Mouse (Mus musculus): ENCODE results near the gene Ebpl. TPM values are rescaled to one million over a fixed set of nuclear protein-coding genes. Genes with fewer than 3 reads are reported as not detected.
"Not testable (repeated sequence)": the region's sequence is repeated elsewhere in the genome, so short reads cannot be mapped to it uniquely, and the experiment has no call there.

Gene Ebpl
- polyA plus RNA-seq, 1 experiment from 2014 or later: 10.9 TPM

DNA sequence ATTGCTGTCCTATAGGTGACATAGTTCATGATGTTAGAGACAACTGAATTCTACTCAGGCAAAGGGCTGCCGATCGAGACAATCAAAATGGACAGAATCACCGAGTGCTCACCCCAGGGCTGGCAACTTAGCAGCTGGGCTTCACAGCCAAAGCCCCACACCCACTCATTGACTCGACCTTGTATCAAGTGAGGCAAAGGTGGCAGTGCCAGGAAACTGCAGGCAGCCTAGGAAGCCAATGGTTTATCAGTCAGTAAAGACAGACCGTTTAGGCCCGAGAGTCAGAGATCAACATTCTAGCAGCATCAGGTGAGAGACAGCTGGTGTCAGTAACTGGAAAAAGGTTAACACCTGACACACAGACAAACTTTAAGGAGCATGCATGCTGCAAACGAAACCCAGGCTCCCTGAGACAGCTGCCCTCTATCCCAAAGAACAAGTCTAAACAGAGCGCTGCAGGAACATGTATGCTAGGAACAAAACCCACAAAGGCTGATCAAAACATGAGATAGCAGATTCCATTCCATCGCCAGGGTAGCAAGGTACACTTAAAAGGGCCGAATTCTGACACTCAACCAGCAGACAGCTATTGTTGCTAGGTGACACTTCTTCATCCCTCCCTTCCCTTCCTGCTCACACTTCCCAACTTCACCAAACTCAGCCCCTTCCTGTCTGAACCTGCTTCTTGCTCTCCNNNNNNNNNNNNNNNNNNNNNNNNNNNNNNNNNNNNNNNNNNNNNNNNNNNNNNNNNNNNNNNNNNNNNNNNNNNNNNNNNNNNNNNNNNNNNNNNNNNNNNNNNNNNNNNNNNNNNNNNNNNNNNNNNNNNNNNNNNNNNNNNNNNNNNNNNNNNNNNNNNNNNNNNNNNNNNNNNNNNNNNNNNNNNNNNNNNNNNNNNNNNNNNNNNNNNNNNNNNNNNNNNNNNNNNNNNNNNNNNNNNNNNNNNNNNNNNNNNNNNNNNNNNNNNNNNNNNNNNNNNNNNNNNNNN, 5.7 kb downstream of the Ebpl start:
- WGBS: 79% methylated on average over 10 of the region's 10 CpGs
- Histone ChIP-seq H3K9ac (replicated peaks) (no peak overlapping the region), H3K4me2 (replicated peaks) (no peak overlapping the region)

DNA sequence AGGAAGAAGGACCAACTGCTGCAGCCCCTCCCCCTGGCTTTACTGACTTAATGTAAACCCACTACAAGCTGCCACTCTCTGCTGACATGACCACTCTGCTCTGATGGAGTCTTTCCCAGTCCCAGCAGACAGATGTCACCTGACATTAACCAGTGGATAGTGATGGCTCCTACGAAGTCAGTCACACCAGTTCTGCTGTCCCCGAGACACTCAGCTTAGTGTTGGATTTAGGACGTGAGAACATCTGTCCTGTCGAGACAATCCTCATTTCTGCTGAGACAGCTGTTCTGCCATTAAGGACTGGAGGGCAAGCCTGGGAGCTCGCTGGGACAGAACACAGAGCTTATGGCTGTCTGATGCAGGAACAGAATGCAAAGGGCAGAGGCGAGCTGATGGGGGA, 9.4 kb downstream of the Ebpl start:
- Histone ChIP-seq H3K4me1 (0 out of 2 replicates have a peak, but pooled peaks cover 4% of the 10 kb centered on the region), H3K27me3 (no peaks in the 10 kb centered on the region), H3K9me3 (no peaks in the 10 kb centered on the region), H3K9ac (replicated peaks) (no peak overlapping the region), H3K4me2 (replicated peaks) (no peak overlapping the region), H3K27ac (replicated peaks) (no peak overlapping the region), H3K4me3 (no peak overlapping the region), H3K36me3 (no peaks in the 10 kb centered on the region)
- WGBS: 71% methylated on average over 6 of the region's 6 CpGs
- ATAC-seq (ENCODE audit: low FRiP score, low read depth): no peak

More for the DNA sequence above, 5.7 kb downstream of the Ebpl start:
- no peak overlapping the region for H3K4me3 ChIP-seq
- H3K9me3 ChIP-seq: no peaks in the 10 kb centered on the region
- no peaks in the 10 kb centered on the region for H3K36me3 ChIP-seq
- 0 out of 2 replicates have a peak, but pooled peaks cover 4% of the 10 kb centered on the region for H3K4me1 ChIP-seq
- ATAC-seq (ENCODE audit: low FRiP score, low read depth): no peak
- H3K27ac ChIP-seq (replicated peaks): no peak overlapping the region
- no peaks in the 10 kb centered on the region for H3K27me3 ChIP-seq

DNA sequence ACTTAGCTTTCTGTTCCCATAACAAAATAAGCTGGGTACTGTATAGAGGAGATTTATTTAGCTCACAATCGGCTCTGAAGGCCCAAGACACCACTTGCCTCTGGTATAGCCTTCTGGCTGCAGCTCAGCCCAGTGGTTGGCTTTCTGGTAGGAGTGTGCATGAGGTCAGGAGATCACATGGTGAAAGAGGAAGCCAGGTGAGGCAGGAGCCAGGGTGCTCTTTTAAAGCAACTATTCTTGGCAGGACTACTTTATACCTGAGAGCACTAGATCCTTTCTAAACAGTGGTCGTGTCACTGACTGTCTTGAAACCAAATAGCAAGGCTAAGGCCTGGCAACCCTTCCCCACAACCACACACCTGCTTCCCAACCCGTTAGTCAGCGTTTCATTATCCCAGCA, 10.4 kb downstream of the Ebpl start:
- Histone ChIP-seq H3K4me1 (0 out of 2 replicates have a peak, but pooled peaks cover 4% of the 10 kb centered on the region), H3K9ac (replicated peaks) (no peak overlapping the region), H3K27me3 (no peaks in the 10 kb centered on the region), H3K4me3 (no peak overlapping the region), H3K4me2 (replicated peaks) (no peak overlapping the region), H3K36me3 (no peaks in the 10 kb centered on the region), H3K27ac (replicated peaks) (no peak overlapping the region), H3K9me3 (no peaks in the 10 kb centered on the region)
- WGBS: 92% methylated on average over 4 of the region's 4 CpGs
- no peak for ATAC-seq (ENCODE audit: low FRiP score, low read depth)

DNA sequence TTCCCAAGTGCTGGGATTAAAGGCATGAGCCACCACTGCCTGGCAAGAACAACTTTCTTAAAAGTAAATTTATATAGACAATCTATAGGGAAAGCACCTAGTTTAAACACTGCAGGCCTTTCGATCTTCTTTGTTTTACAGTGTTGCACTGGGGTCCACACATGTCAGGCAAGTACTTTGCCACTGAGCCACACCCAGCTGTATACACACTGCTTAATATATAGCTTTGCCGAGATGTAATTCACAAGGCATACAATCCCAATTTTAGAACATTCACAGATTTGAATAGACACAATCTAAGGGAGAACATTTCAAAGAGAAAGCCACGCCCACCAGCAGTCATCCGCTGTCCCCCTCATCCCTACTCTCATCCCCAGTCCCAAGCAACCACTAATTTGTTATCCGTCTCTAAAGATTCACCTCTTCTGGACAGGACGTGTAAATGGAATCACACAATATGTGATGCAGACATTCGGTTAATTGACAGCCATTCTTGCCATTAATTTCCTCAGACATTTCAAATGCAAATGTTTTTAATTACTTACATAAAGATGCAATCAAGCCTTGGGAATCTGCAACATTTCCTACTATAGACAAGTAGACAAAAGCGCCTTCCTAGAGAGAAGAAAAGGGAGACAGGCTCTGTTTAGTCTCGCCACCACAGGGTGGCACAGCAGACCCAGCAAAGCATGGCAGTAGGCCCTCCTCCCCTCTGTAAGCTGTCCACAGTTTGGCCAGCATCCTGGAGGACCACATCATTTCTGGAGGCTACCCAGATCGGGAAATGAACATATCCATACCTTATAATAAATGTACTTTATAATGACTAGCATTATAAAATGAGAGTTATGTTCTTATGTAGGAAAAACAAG, 13.2 kb downstream of the Ebpl start:
- H3K27me3 ChIP-seq: no peaks in the 10 kb centered on the region
- no peak overlapping the region for H3K4me2 ChIP-seq (replicated peaks)
- H3K4me1 ChIP-seq: no peaks in the 10 kb centered on the region
- H3K9me3 ChIP-seq: no peaks in the 10 kb centered on the region
- 76% methylated on average over 10 of the region's 10 CpGs for WGBS
- H3K36me3 ChIP-seq: no peaks in the 10 kb centered on the region
- no peak overlapping the region for H3K4me3 ChIP-seq
- no peak overlapping the region for H3K9ac ChIP-seq (replicated peaks)
- no peak for ATAC-seq (ENCODE audit: low FRiP score, low read depth)
- H3K27ac ChIP-seq (replicated peaks): no peak overlapping the region

DNA sequence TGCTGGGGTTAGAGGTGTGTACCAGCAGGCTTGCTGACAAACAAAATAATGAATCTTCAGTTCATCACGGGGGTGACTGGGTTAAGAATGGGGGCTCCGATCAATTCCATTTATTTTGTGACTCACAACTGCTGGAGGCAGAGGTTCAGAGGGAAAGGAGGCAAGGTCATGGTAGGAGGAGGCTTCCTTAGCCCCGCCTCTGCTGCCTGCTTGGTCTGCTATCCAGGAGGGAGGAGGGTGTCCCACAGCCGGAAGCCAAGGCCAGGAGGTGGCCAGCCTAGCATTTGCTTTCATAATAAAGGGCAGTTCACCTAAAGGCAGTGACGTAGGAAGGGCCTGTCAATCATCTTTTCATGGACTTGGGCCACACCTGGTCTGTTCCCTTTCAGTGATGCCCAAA, 15.6 kb downstream of the Ebpl start:
- no peaks in the 10 kb centered on the region for H3K36me3 ChIP-seq
- H3K4me2 ChIP-seq (replicated peaks): no peak overlapping the region
- no peaks in the 10 kb centered on the region for H3K27me3 ChIP-seq
- H3K9ac ChIP-seq (replicated peaks): no peak overlapping the region
- H3K9me3 ChIP-seq: no peaks in the 10 kb centered on the region
- no peaks in the 10 kb centered on the region for H3K4me1 ChIP-seq
- no peak overlapping the region for H3K27ac ChIP-seq (replicated peaks)
- no peak overlapping the region for H3K4me3 ChIP-seq
- WGBS: 74% methylated on average over 5 of the region's 5 CpGs
- no peak for ATAC-seq (ENCODE audit: low FRiP score, low read depth)

DNA sequence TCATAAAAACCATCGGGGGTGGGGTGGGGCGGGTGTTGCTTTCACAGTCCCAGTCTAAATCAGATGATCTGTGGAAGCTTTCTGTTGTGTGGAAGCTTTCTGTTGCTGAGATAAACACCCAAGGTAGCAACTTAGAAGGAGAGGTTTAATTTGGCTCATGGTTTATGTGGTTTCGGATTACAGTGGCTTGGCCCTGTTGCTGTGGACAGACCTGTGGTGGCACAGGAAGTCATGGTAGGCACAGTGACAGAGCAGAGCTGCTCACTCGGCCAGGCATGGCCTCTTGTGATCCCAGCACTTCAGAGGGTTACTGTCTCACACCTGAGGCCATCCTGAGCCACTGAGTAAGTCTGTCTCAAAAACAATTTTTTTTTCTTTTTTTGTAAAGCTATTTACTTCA, 20.9 kb downstream of the Ebpl start:
- Histone ChIP-seq H3K9me3 (no peaks in the 10 kb centered on the region), H3K36me3 (no peaks in the 10 kb centered on the region), H3K9ac (replicated peaks) (no peak overlapping the region), H3K27me3 (no peaks in the 10 kb centered on the region), H3K27ac (replicated peaks) (no peak overlapping the region), H3K4me2 (replicated peaks) (no peak overlapping the region), H3K4me3 (no peak overlapping the region), H3K4me1 (no peaks in the 10 kb centered on the region)
- 82% methylated on average over 4 of the region's 4 CpGs for WGBS
- ATAC-seq (ENCODE audit: low FRiP score, low read depth): no peak

DNA sequence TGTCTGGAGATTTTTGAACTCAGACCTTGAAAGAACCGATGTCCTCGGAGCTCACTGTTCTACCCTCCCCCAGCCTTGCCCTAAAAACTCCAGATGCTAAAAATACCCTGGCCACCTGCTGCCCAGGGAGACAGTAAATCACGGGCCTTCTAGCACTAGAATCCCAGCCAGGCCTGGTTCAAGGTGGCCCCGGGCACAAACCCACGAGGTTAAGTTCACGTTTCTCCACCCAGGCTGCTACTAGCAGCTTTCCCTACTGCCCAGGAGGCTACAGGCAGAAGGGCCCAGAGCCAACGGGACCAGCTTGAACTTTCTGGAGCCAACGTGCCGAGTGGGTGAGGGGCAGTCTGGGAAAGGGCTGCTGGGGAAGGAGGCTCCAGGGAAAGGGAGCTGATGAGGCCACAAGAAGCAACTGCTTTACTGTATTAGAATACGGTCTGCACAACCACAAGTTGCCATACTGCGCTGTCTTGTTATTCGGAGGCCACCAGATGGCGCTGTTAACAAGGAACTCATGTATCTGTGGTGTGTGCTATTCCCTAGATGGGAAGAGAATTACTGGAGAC, 29.2 kb downstream of the Ebpl start:
- no peak overlapping the region for H3K4me2 ChIP-seq (replicated peaks)
- H3K9ac ChIP-seq (replicated peaks): no peak overlapping the region
- WGBS: 27% methylated on average over 13 of the region's 13 CpGs
- peak overlapping the region; percentile 31 for H3K27ac ChIP-seq (replicated peaks)
- no peak overlapping the region for H3K4me3 ChIP-seq
- no peaks in the 10 kb centered on the region for H3K36me3 ChIP-seq
- peaks cover 21% of the 10 kb centered on the region for H3K4me1 ChIP-seq
- no peaks in the 10 kb centered on the region for H3K9me3 ChIP-seq
- ATAC-seq (ENCODE audit: low FRiP score, low read depth): peak; percentile 65
- H3K27me3 ChIP-seq: peaks cover 5% of the 10 kb centered on the region; the same call in 1 of the 2 replicates

DNA sequence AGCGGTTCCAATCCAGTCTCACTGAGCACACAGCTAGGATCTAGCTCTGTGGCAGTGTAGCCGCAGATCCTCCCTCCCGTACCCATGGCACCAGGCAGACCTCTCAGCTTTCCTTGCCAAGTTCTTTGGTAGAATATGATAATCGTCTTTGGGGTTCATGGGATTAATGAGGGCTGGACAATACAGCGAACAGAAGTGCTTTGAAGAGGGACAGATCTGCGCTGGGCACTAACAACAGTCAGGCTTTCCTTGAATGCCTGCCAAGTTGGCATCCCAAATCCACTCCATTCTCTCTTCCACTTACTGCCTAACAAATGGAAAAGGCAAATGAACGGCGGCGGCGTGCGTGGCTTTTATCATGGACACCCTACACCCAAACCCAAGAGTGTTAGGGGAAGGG, 29.6 kb downstream of the Ebpl start:
- H3K36me3 ChIP-seq: no peaks in the 10 kb centered on the region
- peak overlapping the region; percentile 31; the same call in 1 of the 2 replicates for H3K27ac ChIP-seq (replicated peaks)
- no peak overlapping the region for H3K4me3 ChIP-seq
- H3K27me3 ChIP-seq: peaks cover 5% of the 10 kb centered on the region; the same call in 1 of the 2 replicates
- H3K9me3 ChIP-seq: no peaks in the 10 kb centered on the region
- H3K4me1 ChIP-seq: peaks cover 21% of the 10 kb centered on the region
- no peak for ATAC-seq (ENCODE audit: low FRiP score, low read depth)
- H3K9ac ChIP-seq (replicated peaks): no peak overlapping the region
- WGBS: 72% methylated on average over 11 of the region's 11 CpGs
- H3K4me2 ChIP-seq (replicated peaks): no peak overlapping the region

DNA sequence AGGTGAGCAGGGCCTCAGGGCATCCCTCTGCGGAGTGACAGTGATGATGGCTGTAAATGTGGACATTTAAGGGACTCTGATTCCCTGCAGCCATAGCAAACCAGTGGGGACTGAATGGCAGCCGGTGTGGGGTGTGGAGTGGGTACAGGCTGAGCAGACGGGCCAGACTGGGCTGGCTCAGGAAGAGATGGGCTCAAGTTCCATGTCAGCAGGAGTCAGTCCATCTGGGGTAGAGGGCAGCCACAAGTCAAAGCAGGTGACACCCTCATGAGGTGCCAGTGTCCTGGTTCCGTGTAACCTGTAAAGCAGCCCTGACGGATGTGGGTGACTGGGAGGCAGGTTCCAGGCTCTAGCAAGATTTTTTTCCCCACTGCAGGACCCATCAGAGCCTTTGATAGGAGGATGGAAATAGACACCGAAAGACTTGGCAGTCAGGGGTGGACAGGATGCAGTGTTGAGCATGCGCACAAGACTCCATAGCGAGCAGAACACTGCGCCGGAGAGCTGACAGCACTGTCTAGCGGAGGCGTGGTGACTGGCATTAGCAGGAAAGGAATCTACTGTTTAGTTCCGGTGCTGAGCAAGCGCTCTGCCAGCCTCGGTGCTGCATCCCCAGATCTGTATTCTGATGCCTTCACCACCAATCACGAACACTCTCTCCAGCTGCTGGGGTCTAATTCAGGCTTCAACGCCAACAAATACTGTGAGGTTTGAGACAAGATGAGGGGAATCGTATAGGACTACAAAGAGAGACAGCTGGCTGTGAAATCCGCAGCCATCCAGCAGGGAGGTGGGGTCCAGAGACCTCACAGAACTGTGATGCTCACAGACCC, 32.4 kb downstream of the Ebpl start:
- H3K9ac ChIP-seq (replicated peaks): peak overlapping the region; percentile 39
- WGBS: 36% methylated on average over 19 of the region's 19 CpGs
- peaks cover 21% of the 10 kb centered on the region for H3K4me1 ChIP-seq
- peak overlapping the region; percentile 46 for H3K4me2 ChIP-seq (replicated peaks)
- H3K36me3 ChIP-seq: no peaks in the 10 kb centered on the region
- peaks cover 5% of the 10 kb centered on the region; the same call in 1 of the 2 replicates for H3K27me3 ChIP-seq
- 0 out of 2 replicates have a peak, but pooled peaks cover 4% of the 10 kb centered on the region for H3K9me3 ChIP-seq
- peak overlapping the region; percentile 60 for H3K27ac ChIP-seq (replicated peaks)
- peak overlapping the region; percentile 27 for H3K4me3 ChIP-seq
- ATAC-seq (ENCODE audit: low FRiP score, low read depth): peak; percentile 75

DNA sequence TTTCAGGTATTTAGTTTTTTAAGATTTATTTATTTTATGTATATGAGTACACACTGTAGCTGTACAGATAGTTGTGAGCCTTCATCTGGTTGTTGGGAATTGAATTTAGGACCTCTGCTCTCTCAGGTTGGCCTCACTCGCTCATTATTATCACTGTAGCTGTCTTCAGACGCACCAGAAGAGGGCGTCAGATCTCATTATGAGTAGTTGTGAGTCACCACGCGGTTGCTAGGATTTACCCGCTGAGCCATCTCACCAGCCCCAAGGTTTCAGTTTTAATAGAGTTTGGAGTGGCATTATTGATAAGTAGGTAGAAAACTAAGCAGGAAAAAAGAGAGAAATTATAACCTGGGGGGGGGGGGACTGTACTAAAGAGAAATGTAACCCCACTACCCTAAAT, 33.2 kb downstream of the Ebpl start:
- not testable (repeated sequence) for H3K4me3 ChIP-seq; H3K9me3 ChIP-seq; H3K4me2 ChIP-seq (replicated peaks); H3K27me3 ChIP-seq; H3K27ac ChIP-seq (replicated peaks); H3K9ac ChIP-seq (replicated peaks); ATAC-seq (ENCODE audit: low FRiP score, low read depth); H3K36me3 ChIP-seq
- H3K4me1 ChIP-seq: peaks cover 21% of the 10 kb centered on the region
- WGBS: 18% methylated on average over 6 of the region's 6 CpGs

DNA sequence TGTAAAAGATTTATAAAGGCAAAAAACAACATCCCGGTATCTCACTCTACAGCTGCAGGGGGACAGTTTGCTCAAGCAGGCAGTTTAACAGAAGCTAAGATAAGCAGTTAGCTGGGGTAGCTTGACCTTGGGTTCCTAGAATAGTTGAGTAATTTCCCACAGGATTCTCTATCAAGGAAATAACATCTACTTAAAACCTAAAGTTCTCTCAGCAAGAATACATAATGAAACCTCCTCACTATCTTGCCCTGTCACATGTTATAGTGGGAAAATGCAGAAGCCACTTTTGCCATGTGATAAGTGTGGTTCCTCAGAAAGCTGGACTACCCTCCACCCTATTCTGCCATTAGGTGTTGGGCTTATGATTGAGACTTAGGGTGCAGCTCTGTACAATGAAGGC, 37.5 kb downstream of the Ebpl start:
- H3K4me3 ChIP-seq: no peak overlapping the region
- no peaks in the 10 kb centered on the region for H3K27me3 ChIP-seq
- 0 out of 2 replicates have a peak, but pooled peaks cover 5% of the 10 kb centered on the region for H3K9me3 ChIP-seq
- WGBS: 100% methylated on average over 1 of the region's 1 CpGs
- H3K36me3 ChIP-seq: no peaks in the 10 kb centered on the region
- no peak overlapping the region for H3K27ac ChIP-seq (replicated peaks)
- H3K9ac ChIP-seq (replicated peaks): no peak overlapping the region
- no peak overlapping the region for H3K4me2 ChIP-seq (replicated peaks)
- H3K4me1 ChIP-seq: peaks cover 4% of the 10 kb centered on the region; the same call in 1 of the 2 replicates
- ATAC-seq (ENCODE audit: low FRiP score, low read depth): no peak

All from midbrain, embryonic 12.5 days (tissue).